Mouse (Mus musculus) heart, adult 2 months (tissue): ENCODE data around the gene Tcf12.

Experiments
- CTCF ChIP-seq: fragments of 200-600 bp; IDR thresholded peaks from 2 replicates; pipeline ENCODE4 v1.8.1; 2022; ENCODE audit warnings: antibody characterized with exemption, mild to moderate bottlenecking, moderate library complexity
- EP300 ChIP-seq: fragments of 200-500 bp; IDR thresholded peaks from 2 replicates; pipeline ENCODE4 v1.6.1; 2011; ENCODE audit warnings: low read depth, low read length, control low read depth; ENCODE audit not compliant: insufficient read depth
- POLR2A ChIP-seq: fragments of 200-500 bp; IDR thresholded peaks from 2 replicates; pipeline ENCODE4 v1.6.1; 2011; ENCODE audit warnings: mild to moderate bottlenecking, low read depth, low read length, control low read depth; ENCODE audit not compliant: insufficient read depth

- no peak for TF ChIP-seq POLR2A
- no peak for TF ChIP-seq CTCF
- TF ChIP-seq EP300, result no peak
These were observed 19.5 kb downstream of the Tcf12 start for GRCm38 (mm10) chr9:72092191-72092590.
